Mouse (Mus musculus) layer of hippocampus, postnatal 36 days (tissue): Measurements from ENCODE around the gene Cttnbp2. TPM values are rescaled to one million over a fixed set of nuclear protein-coding genes. Genes with fewer than 3 reads are reported as not detected.
A peak's percentile ranks its signal among the peaks of the same experiment; 100 is the strongest.

Experiments
- DNase-seq, 2 experiments: peaks; one replicate each; pipeline ENCODE4 v3.0.0; 2022
- total RNA-seq, 2 experiments: library from RNA; stranded (reverse); gene quantifications; 2 replicates each; pipeline ENCODE4 v1.2.3; 2021

The Cttnbp2 gene
- total RNA-seq, 2 experiments from 2014 or later, result 264 to 288 TPM

DNA sequence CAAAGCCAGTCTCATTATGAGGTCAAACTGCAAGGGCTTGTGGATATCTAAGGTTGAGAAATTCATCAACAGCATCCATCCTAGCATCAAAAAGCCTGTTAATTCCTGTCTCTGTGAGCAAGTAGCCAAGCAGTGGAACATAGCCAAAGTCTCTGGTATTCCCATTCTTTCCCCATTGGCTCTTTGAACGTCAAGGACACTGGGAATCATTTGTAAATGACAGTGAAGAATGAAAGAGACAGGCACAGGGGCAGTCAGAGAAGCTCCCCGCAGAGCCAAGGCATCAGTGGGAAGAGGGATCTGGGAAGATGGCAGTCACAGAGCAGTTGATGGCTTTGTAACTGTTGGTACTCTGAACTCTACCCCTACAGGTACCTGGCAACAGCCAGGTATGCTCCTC is 46.9 kb downstream of the Cttnbp2 start:
- DNase-seq, result no peak

DNA sequence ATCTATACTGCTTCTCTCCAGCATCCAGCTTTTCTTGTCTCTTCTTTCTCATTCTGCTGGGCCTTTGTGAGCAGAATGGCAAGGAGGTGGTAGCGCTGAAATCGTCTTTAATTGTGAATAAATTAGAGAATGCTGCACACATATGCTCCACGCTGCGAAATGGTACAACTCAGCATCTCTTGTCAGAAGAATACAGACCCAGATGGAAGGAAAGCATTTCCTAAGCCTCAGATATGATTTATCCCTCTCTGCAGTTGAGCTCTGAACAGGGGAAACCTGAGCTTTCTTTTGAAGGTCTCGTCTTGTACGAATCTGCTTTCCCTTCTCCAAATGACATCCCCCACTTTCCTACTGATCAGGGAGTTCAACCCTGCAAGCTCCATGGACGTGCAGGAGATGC is 48.4 kb downstream of the Cttnbp2 start:
- DNase-seq, result no peak

DNA sequence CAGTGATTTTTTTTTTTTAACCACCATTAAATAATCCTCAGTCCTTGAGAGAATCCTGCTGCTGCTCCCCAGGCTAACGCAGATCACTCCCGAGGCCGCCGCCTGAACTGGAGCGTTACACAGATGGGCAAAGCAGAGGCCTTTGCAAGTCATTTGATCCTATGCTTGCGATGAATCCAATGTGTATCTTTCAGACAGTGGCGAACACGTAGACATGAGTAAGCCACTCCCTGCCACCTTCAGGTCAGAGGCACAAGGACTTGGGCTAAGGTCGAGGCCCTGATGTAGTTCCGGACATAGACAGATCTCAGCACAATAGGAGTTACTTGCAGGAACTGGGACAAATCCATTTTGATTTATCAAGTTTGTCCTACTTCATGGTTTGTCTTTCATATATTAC is 49.0 kb downstream of the Cttnbp2 start:
- no peak for DNase-seq

DNA sequence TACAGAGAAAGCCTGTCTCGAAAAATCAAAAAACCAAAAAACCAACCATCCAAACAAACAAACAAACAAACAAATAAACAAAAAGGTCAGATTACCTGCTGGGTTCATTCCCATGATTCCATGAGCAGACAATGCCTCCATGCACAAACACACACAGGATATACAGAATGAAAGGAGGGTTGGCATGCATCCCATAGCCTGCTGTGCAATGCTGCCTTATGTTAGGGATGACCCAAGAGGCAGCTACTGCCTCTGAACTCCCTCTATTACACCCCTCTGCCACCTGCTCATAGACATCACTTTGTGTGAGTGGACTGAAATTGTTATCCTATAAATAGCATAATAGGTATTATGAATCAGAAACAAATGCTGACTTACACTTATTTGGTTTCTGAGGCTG is 55.0 kb downstream of the Cttnbp2 start:
- DNase-seq, result no peak

DNA sequence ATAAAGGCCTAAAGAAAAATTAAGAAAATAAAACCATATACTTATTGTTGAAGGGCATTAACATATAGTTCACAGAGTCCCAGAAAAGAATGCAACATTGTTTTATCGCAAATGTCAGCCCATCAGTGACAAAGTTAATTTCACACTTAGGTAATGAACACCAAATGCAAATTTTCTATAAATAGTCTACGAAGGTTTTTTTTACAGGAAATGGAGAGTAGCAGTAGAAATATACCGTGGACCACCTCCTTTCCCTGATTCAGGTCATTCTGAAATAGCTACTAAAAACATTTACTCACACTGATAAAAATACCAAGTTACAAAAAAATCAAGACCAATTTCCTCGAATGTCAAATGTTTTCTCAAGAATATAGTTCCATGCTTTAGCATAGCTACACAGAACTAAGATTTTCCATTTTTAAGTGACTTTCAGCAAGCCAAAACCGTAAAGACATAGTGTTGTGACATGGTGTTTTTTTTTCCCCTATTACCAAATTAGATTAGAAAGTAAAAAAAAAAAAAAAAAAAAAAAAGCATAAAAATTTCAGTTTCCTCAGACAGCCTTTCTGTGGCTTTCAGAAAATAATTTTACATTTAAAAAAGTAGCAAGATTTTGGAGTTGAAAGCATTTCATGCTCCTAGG is 64.0 kb downstream of the Cttnbp2 start:
- DNase-seq, result no peak

DNA sequence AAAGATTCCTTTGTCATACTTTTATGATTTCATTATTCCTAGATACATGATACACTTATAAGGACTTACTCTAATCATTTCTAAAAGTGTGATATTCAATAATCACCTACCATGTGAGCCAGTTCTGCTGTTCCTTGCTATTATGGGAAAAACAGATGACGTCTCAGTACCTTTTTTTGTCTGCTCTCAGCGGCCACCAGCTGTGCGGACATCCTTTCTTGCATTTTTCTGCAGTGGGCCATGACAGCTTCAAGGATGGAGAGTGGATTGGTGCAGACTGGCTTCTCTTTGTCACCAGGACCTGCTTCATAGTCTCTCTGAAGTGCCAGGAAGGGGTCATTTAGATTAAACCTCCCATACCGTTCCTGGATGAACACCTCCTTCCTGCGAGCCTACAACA is 66.6 kb downstream of the Cttnbp2 start:
- DNase-seq, result no peak

DNA sequence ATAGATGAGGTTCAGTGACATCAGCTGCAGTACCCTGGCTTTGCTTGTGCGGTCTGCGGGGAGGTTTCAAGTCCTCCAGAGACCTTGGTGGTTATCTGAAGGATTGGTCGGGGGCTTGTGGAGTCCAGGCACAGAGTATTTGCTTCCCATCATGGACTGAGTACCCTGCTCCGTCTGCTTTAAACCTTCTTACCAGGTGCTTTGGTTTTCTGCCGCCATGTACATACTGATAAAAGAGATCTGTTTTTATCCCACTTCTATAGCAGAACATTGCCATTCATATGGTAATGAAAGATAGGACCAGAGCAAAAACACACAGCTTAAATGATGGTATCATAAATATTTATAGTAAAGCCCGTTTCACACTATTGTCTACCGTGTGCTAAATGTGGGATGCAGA is 67.7 kb downstream of the Cttnbp2 start:
- no peak for DNase-seq

DNA sequence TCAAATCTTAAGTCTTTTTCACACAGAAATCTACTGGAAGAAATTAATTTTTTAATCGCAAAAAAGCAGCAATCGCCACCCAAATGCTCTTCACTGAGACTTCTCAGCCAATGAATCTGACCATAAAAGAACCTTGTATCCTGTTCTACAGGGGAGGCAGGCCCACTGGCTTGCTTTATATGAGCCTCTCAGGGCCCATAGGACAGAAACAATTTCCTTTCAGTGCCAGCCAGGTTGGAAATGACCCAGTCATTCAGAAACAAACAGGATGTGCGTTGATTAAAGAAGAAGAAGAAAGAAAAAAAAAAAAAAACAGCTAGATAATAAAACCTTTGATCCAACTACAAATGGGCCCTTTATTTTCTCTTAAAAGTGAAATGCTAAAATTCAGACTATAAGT is 68.3 kb downstream of the Cttnbp2 start:
- no peak for DNase-seq

DNA sequence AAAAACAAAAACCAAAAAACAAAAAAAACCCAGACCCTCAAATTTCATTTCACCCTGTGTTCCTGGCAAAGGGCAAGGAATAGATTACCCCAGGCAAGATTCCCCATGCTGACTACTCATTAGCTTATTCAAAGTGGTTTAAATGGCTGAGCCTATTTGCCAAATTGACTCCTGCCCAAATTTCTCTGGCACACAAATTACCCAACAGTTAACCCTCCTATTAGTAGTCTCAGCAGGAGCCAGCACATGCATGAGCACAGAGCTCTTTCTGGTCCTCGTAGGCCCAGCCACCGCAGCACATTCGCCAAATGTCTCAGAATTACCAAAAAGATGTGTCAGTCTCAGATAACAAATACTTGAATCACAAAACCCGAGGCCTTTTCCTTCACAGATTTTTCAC is 68.9 kb downstream of the Cttnbp2 start:
- DNase-seq, result peak; percentile 62 to 65

DNA sequence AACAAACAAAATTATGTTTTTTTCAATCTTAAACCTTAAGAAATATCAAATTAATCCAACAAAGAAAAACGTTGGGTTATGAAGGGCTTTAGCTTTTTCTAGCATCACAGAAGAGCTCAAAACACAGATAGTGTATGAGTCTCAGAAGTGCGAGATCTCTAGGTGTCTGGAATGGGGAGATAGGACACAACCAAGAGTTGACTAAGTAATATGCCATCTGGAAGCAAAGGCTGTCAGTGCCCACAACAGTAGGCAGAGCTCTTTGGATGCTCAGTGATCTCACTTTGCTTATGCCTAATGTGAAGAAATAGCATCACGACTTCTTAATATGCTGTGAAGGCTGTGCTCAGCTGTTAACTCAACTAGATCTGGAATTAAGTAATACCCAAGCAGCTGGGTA is 72.3 kb downstream of the Cttnbp2 start:
- no peak for DNase-seq

DNA sequence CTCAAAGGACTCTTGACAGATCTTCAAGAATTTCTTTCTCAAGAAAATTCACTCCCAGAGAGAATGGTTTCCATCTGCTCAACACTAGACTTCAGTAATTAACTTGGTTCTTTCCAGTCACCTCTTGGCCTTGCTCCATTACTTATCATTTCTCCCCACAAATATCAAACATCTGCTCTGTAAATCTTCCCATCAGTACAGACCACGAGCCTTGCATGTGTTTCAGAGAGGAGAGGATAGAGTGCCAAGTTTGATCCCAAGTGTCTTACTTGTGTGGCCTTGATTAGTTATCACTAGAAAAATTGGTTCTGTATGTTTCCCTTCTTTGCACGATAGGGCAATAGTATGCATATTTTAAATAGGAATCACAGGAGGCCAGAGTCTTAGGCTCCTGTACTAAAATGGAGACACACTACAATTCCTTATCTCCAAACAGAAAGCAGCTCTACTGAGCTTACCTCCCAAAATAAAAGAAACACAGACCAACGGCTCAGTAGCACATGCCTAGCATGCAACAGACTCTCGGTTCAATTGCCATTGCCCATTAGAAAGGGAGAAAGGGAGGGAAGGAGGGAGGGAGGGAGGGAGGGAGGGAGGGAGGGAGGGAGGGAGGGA is 73.6 kb downstream of the Cttnbp2 start:
- no peak for DNase-seq

DNA sequence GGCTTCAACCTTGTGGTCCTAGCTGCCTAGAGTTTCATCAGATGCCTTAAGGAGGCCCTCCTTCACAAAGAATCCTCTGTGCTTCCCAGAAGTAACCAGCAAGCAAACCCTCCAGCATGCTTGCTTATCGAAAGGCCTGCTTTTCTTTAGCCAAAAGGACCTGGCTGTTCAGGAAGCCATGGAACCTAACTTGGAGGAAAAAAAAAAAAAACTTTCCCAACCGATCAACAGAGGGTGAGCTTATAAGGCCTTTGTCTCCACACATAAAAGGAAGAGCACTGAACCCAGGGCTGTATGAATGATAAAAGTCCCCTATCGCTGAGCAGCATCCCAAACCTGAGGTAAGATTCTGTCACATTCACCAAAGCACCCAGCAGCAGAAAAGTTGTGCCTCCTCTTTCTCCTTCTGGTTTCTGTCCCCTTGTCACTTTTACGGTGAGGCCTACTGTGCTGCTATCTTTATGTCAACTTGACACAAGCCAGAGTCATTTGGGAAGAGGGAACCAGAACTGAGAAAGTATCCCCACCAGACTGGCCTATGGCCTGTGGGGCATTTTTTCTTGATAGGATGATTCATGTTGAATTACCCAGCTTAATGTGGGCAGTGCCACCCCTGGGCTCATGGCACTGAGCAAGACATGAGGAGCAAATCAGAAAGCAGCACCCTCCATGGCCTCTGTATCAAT is 78.4 kb downstream of the Cttnbp2 start:
- DNase-seq, result no peak

DNA sequence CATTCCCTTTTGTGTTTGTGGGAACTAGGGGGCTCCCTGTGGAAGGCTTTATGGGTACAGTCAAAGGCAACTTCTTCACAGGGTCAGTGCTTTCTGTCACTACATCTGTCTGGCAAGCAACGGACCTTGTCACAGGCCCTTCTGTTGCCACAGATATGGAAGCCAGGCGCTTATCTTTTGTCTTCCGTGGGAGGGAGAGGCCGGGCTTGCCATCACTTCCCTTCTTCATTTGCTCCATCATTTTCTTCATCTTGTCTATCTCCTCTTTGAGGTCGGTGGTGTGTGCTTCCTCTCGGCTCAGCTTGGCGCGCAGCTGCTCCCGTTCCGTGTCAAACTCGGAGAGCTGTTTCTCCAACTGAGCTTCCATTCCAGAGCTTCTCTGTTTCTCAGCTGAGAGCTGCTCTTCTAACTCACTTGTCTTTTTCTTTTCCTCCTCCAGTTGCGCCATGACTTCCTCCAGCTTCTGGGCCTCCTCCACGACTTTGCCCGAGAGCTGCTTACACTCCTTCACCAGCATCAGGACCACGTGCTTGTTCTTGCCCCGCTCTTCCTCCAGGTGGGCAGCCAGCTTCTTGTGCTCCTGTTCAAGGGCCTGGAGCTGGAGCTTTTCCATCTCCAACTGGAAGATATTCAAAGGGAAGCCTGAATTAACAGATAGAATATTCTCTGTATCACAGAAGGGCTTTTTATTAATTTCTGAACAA is 79.7 kb downstream of the Cttnbp2 start:
- no peak for DNase-seq

DNA sequence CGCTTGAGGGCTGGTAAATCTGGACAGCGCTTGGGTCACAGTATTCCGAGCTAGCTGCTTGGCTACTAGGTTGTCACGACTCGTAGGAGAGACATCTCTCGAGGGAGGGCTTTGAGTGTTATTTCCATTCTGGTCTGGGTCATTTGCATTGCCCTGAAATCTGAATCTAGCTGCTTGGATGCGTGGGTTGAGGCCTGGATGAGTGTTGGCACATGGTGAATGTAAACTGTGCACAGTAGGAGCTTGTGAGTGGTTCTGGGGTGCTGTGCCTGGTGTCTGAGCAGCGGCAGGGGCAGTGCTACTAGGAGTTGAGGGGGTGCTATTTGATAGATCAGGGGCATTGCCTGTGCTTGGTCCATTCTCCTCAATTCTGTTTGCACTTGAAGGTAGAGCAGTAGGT is 80.3 kb downstream of the Cttnbp2 start:
- DNase-seq, result no peak

DNA sequence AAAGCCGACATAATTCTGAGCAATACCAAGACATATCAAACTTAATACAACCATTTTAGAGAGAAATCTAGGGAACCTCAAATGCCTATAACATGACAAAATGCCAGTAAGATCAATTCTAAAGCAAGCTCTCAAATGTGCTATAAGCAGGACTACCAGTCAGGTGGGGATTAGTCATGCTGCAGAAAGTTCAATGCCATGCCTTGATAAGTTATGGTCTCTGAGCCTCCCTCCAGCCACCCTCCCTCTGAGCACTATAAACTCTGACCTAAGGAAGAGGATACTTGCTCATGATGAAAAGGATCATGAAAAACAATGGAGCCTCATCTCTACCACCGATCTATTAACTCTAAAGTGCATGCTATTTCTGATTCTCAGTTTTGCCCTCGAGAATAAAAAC is 82.3 kb downstream of the Cttnbp2 start:
- no peak for DNase-seq

DNA sequence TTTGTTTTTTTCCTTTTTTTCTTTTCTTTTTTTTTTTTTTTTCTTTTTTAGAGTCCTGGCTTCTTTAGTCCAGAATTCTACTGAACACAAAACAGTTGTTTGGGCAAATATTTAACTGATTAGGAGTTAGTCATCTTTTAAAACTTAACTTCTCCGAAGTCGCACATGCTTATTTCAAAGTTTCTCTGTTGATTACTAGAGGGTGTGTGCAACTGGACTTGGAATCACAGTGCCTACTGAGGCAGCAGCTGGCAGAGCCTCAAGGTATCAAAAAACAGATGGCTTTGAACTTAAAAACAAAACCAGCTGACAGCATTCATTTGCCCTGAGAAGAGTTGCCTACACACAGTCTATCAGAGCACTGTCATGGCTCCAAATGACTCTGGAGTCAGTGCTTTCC is 82.8 kb downstream of the Cttnbp2 start:
- DNase-seq, result no peak

DNA sequence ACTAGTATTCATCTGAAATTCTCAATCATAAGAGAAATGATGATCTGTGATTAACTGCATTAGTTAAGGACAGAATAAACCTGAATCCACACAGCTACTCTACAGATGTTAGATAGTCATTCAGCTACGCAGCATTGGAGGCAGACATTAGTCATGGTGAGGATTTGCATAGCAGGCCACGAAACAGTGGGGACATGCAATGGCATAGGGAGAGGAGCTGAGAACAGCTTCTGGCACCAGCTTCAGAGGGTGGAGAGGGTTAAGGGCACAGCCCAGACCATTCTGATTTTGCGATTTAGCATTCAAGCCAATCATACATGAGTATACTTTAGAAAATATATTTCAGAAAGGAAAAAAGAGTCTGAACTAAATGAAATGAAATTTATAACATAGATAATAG is 84.6 kb downstream of the Cttnbp2 start:
- DNase-seq, result no peak

DNA sequence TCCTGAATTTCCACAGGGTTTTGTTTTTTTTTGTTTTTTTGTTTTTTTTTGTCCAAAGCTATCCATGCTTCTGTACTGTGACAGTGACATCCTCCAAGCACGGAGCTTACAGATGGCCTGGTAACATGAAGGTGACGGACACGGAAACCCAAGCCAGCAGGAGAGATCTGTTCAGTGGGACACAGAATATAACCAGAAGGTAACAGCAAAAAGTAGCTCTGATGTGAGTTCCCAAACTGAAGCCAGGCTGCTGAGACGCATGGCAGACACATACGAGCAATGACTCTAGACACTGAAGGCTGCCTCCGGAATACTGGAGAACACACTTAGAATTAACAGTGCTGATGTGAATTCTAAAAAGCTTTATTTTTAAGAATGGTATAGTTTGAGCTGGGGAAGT is 89.8 kb downstream of the Cttnbp2 start:
- no peak for DNase-seq

DNA sequence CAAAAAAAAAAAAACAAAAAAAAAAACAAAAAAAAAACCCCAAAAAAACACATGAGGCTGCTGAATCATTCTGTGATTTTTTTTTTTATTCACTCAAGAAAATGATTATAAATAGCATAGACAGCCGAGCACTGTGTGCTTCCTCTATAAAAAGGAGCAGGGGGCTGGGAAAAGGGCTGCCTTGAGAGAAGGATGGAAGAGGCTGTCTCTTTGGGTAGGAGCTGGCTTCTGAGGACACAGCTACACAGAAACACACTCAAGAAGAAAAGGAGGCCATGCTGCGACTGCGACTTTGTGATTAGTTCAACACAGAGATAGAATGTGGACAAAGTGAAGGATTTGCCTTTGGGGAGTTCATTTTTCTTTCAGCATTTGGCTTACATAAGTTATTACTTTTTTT is 90.3 kb downstream of the Cttnbp2 start:
- DNase-seq, result no peak

DNA sequence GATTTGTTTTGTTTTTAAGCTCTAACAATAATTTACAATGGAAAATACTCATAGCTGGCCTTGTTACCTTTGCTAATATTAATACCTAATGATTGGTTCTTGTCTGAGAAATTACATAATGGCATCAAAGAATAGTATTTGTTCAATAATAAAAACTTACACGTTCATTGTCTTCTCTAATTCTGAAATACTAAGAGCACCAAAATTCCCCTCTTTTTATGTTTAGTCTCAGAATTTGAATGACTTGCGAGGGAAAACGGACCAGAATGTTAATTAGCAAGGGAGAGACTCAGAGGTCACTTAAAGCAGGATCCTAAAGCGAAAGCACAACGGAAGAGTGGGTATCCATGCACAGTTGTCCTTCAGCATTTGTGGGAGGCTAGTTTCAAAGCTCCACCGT is 91.5 kb downstream of the Cttnbp2 start:
- DNase-seq, result no peak

DNA sequence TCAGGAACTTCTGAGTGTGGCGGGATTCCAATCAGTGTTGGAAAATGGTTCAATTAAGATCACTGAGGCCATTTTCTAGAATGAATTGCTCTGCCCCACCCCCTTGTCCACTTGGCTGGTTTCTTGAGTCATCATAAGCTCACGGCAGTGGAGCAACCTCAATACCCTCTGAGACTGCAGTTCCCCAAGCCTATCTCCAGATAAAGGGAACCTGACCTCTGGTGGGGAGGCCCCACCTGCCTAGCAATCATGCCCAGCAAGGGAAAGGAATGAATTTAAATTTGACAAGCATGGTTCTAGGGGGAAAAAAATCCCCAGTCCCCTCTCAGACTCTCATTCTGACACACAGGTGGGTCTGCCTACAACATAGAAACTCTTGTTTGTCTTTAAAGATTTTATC is 93.1 kb downstream of the Cttnbp2 start:
- no peak for DNase-seq

DNA sequence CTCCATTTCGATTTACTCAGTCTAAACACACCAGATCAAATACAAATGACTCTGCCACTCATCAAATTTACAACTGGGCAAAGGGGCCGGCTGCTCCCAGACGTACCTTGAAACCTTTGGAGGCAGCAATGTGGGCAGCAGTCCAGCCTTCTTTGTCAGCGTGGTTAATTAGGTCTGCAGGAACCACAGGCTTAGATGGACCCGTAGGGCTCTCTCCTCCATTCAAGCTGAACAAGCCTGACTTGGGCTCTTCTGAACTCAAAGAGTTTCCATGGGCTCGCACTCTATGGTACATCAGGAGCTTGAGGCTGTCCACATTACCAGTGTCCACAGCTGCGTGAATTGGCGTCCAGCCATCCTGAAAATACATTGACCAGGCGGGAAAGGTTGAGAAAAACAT is 94.0 kb downstream of the Cttnbp2 start:
- DNase-seq, result no peak

DNA sequence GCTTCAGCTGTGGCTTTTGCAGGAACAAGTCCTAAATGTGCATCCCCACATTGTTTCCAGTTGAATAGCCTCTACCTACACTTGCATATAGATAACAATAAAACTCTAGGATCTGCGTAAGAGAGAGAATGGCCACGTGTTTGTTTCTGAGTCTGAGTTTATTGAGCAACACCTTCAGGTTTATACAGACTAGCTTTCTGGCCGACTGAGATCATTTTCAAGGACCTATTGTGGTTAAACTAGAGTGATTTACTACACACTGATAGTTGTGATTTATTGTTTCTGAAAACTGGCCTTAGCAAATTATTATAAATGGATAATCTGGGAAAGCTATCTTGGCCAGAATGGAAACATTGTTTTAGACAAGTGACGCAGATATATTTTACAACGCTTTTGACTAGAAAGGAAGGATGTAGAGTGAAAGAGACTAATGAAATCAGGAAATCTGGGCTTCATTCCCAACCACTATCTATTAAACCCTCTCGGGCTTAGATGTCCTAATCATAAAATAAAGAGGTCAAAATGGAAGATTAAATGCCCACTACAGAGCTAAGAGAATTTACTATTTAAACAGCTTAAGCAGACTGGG is 96.7 kb downstream of the Cttnbp2 start:
- no peak for DNase-seq
